9 mouse cellular contexts compared by ENCODE assay signal in genomic region chr15:6237726-6238125, GRCm38 (mm10).
DNase-seq lines count a peak whose midpoint lies in the region; ATAC-seq lines count a peak whose summit lies in the region.
"Had no signal": no experiment of that assay in that cellular context is flagged by ENCODE, and none has a peak within 500 bp of the region (broad histone marks: within the 10 kb centered on the region; RNA-seq: fewer than 3 reads in every experiment).

No protein-coding gene starts in this region.

- no peak overlapping the region for H3K27ac ChIP-seq in heart, embryonic 11.5 days (ENCODE audit: low read depth, low read length)
- no peak overlapping the region for H3K27ac ChIP-seq in midbrain, embryonic 11.5 days (ENCODE audit: low read depth, low read length)
- no peak overlapping the region for H3K27ac ChIP-seq in midbrain, embryonic 15.5 days
- H3K27ac ChIP-seq in embryonic facial prominence, embryonic 15.5 days (replicated peaks) = peak overlapping the region; percentile 77

- no peaks in the 10 kb centered on the region for H3K9me3 ChIP-seq in heart, embryonic 11.5 days (replicated peaks; ENCODE audit: control insufficient read depth, low read length)
- no peaks in the 10 kb centered on the region for H3K9me3 ChIP-seq in midbrain, embryonic 11.5 days (ENCODE audit: control insufficient read depth, low read length)
- no peaks in the 10 kb centered on the region for H3K9me3 ChIP-seq in midbrain, embryonic 15.5 days
- H3K9me3 ChIP-seq in embryonic facial prominence, embryonic 15.5 days (replicated peaks) = no peaks in the 10 kb centered on the region

- no peak for ATAC-seq in heart, embryonic 11.5 days (replicated peaks; ENCODE audit: insufficient number of reproducible peaks, low FRiP score, low TSS enrichment)
- no peak for ATAC-seq in midbrain, embryonic 11.5 days (ENCODE audit: low FRiP score)
- no peak for ATAC-seq in midbrain, embryonic 15.5 days (replicated peaks)
- ATAC-seq in embryonic facial prominence, embryonic 15.5 days (ENCODE audit: insufficient number of reproducible peaks, low FRiP score, low TSS enrichment, low read depth) = no peak
- ATAC-seq: inflammation-experienced regulatory T-cells, adult 6 months had no signal

- H3K9ac ChIP-seq in heart, embryonic 11.5 days (ENCODE audit: low read depth, low read length) = no peak overlapping the region
- no peak overlapping the region for H3K9ac ChIP-seq in midbrain, embryonic 11.5 days (ENCODE audit: low read length)
- no peak overlapping the region for H3K9ac ChIP-seq in midbrain, embryonic 15.5 days
- no peak overlapping the region for H3K9ac ChIP-seq in embryonic facial prominence, embryonic 15.5 days

- H3K4me1 ChIP-seq in heart, embryonic 11.5 days (ENCODE audit: control insufficient read depth, insufficient read depth, low read length) = no peaks in the 10 kb centered on the region
- H3K4me1 ChIP-seq in midbrain, embryonic 11.5 days (ENCODE audit: control insufficient read depth, insufficient read depth, low read length) = no peaks in the 10 kb centered on the region
- H3K4me1 ChIP-seq in midbrain, embryonic 15.5 days = no peaks in the 10 kb centered on the region
- peaks cover 8% of the 10 kb centered on the region; the same call in 1 of the 2 replicates for H3K4me1 ChIP-seq in embryonic facial prominence, embryonic 15.5 days

- H3K4me2 ChIP-seq in heart, embryonic 11.5 days = no peak overlapping the region
- no peak overlapping the region for H3K4me2 ChIP-seq in midbrain, embryonic 11.5 days
- no peak overlapping the region for H3K4me2 ChIP-seq in midbrain, embryonic 15.5 days
- 0 out of 2 replicates have a peak overlapping the region, but pooled peaks have one; percentile 17 for H3K4me2 ChIP-seq in embryonic facial prominence, embryonic 15.5 days (replicated peaks)

- no peaks in the 10 kb centered on the region for H3K36me3 ChIP-seq in heart, embryonic 11.5 days (ENCODE audit: control insufficient read depth, insufficient read depth, low read length)
- H3K36me3 ChIP-seq in midbrain, embryonic 11.5 days (ENCODE audit: control insufficient read depth, insufficient read depth, low read length) = no peaks in the 10 kb centered on the region
- no peaks in the 10 kb centered on the region for H3K36me3 ChIP-seq in midbrain, embryonic 15.5 days (replicated peaks)
- no peaks in the 10 kb centered on the region for H3K36me3 ChIP-seq in embryonic facial prominence, embryonic 15.5 days

- DNase-seq in heart, adult 18-20 months = peak; percentile 40 to 56
- DNase-seq in midbrain, embryonic 11.5 days (ENCODE audit: low spot score, missing footprints) = peak; percentile 85
- DNase-seq in retina, embryonic 14.5 days (ENCODE audit: low spot score) = no peak
- no peak for DNase-seq in frontal cortex, postnatal 14 days (ENCODE audit: low spot score in 2 of 2)
- no peak for DNase-seq in layer of hippocampus, adult 9-11 months

- WGBS in heart, embryonic 11.5 days (ENCODE audit: insufficient replicate concordance) = 61% methylated on average over 8 of the region's 8 CpGs
- WGBS in midbrain, embryonic 11.5 days = 71% methylated on average over 8 of the region's 8 CpGs
- WGBS in midbrain, embryonic 15.5 days = 78% methylated on average over 8 of the region's 8 CpGs
- 38% methylated on average over 8 of the region's 8 CpGs for WGBS in embryonic facial prominence, embryonic 15.5 days

- no peak overlapping the region for H3K4me3 ChIP-seq in heart, embryonic 11.5 days (ENCODE audit: low read depth, low read length)
- H3K4me3 ChIP-seq in midbrain, embryonic 11.5 days (ENCODE audit: low read depth, low read length) = no peak overlapping the region
- H3K4me3 ChIP-seq in midbrain, embryonic 15.5 days = no peak overlapping the region
- no peak overlapping the region for H3K4me3 ChIP-seq in embryonic facial prominence, embryonic 15.5 days (replicated peaks)

- no peaks in the 10 kb centered on the region for H3K27me3 ChIP-seq in heart, embryonic 11.5 days (ENCODE audit: control insufficient read depth, insufficient read depth, low read length)
- no peaks in the 10 kb centered on the region for H3K27me3 ChIP-seq in midbrain, embryonic 11.5 days (ENCODE audit: control insufficient read depth, insufficient read depth, low read length)
- H3K27me3 ChIP-seq in midbrain, embryonic 15.5 days (replicated peaks) = no peaks in the 10 kb centered on the region
- no peaks in the 10 kb centered on the region for H3K27me3 ChIP-seq in embryonic facial prominence, embryonic 15.5 days

Comparison
In these comparisons a context has a peak if more than half of its experiments do, and no peak if none do; other contexts are left out.
1. DNase-seq: peak in heart, adult 18-20 months (2 of 2) and midbrain, embryonic 11.5 days (single experiment); none in retina, embryonic 14.5 days (single experiment), frontal cortex, postnatal 14 days (0 of 2) and layer of hippocampus, adult 9-11 months (single experiment).